Mouse (Mus musculus): ENCODE data around the gene Kmt5b. TPM values are rescaled to one million over a fixed set of nuclear protein-coding genes. Genes with fewer than 3 reads are reported as not detected.
A peak's percentile ranks its signal among the peaks of the same experiment; 100 is the strongest.

Kmt5b gene
- polyA plus RNA-seq, 1 experiment from 2014 or later: 7.4 TPM

GRCm38 (mm10) chr19:3765221-3765820 is 1.9 kb upstream of the Kmt5b start:
- Histone ChIP-seq H3K4me2 (ENCODE audit: low read depth, low read length) (no peak overlapping the region), H3K4me3 (ENCODE audit: low read depth, low read length) (no peak overlapping the region), H3K9ac (ENCODE audit: low read depth, low read length) (no peak overlapping the region), H3K9me3 (replicated peaks; ENCODE audit: control insufficient read depth, low read length) (no peaks in the 10 kb centered on the region), H3K27me3 (ENCODE audit: control insufficient read depth, insufficient read depth, low read depth, low read length) (0 out of 2 replicates have a peak, but pooled peaks cover 3% of the 10 kb centered on the region), H3K27ac (ENCODE audit: low read length) (no peak overlapping the region), H3K36me3 (ENCODE audit: control insufficient read depth, insufficient read depth) (no peaks in the 10 kb centered on the region), H3K4me1 (ENCODE audit: control insufficient read depth, low read depth, low read length) (peaks cover 15% of the 10 kb centered on the region)
- 56% methylated on average over 4 of the region's 4 CpGs for WGBS (ENCODE audit: insufficient replicate concordance)
- no peak for ATAC-seq (ENCODE audit: low read depth)

GRCm38 (mm10) chr19:3766378-3766777 is 843 bp upstream of the Kmt5b start:
- H3K4me2 ChIP-seq (ENCODE audit: low read depth, low read length): no peak overlapping the region
- H3K4me3 ChIP-seq (ENCODE audit: low read depth, low read length): no peak overlapping the region
- no peak overlapping the region for H3K27ac ChIP-seq (ENCODE audit: low read length)
- no peaks in the 10 kb centered on the region for H3K9me3 ChIP-seq (replicated peaks; ENCODE audit: control insufficient read depth, low read length)
- peaks cover 15% of the 10 kb centered on the region for H3K4me1 ChIP-seq (ENCODE audit: control insufficient read depth, low read depth, low read length)
- WGBS (ENCODE audit: insufficient replicate concordance): 82% methylated on average over 5 of the region's 5 CpGs
- ATAC-seq (ENCODE audit: low read depth): no peak
- H3K9ac ChIP-seq (ENCODE audit: low read depth, low read length): no peak overlapping the region
- no peaks in the 10 kb centered on the region for H3K36me3 ChIP-seq (ENCODE audit: control insufficient read depth, insufficient read depth)
- 0 out of 2 replicates have a peak, but pooled peaks cover 3% of the 10 kb centered on the region for H3K27me3 ChIP-seq (ENCODE audit: control insufficient read depth, insufficient read depth, low read depth, low read length)

- peaks cover 15% of the 10 kb centered on the region for H3K4me1 ChIP-seq (ENCODE audit: control insufficient read depth, low read depth, low read length)
- peak overlapping the region; percentile 99 for H3K4me2 ChIP-seq (ENCODE audit: low read depth, low read length)
- under 1% methylated on average over 110 of the region's 111 CpGs for WGBS (ENCODE audit: insufficient replicate concordance)
- H3K4me3 ChIP-seq (ENCODE audit: low read depth, low read length): peak overlapping the region; percentile 95
- H3K27me3 ChIP-seq (ENCODE audit: control insufficient read depth, insufficient read depth, low read depth, low read length): 0 out of 2 replicates have a peak, but pooled peaks cover 3% of the 10 kb centered on the region
- no peaks in the 10 kb centered on the region for H3K9me3 ChIP-seq (replicated peaks; ENCODE audit: control insufficient read depth, low read length)
- H3K36me3 ChIP-seq (ENCODE audit: control insufficient read depth, insufficient read depth): no peaks in the 10 kb centered on the region
- H3K9ac ChIP-seq (ENCODE audit: low read depth, low read length): peak overlapping the region; percentile 99
- peak overlapping the region; percentile 99 for H3K27ac ChIP-seq (ENCODE audit: low read length)
- ATAC-seq (ENCODE audit: low read depth): peak; percentile 50
Observed at GRCm38 (mm10) chr19:3767781-3768696, 818 bp downstream of the Kmt5b start.

- under 1% methylated on average over 57 of the region's 60 CpGs for WGBS (ENCODE audit: insufficient replicate concordance)
- no peaks in the 10 kb centered on the region for H3K9me3 ChIP-seq (replicated peaks; ENCODE audit: control insufficient read depth, low read length)
- H3K4me3 ChIP-seq (ENCODE audit: low read depth, low read length): peak overlapping the region; percentile 95
Observed at GRCm38 (mm10) chr19:3768697-3769383, 1.6 kb downstream of the Kmt5b start.

GRCm38 (mm10) chr19:3769533-3769932 is 2.3 kb downstream of the Kmt5b start:
- Histone ChIP-seq H3K9me3 (replicated peaks; ENCODE audit: control insufficient read depth, low read length) (no peaks in the 10 kb centered on the region), H3K36me3 (ENCODE audit: control insufficient read depth, insufficient read depth) (no peaks in the 10 kb centered on the region)

More at GRCm38 (mm10) chr19:3768697-3769383, 1.6 kb downstream of the Kmt5b start:
- 0 out of 2 replicates have a peak, but pooled peaks cover 3% of the 10 kb centered on the region for H3K27me3 ChIP-seq (ENCODE audit: control insufficient read depth, insufficient read depth, low read depth, low read length)
- peak overlapping the region; percentile 99 for H3K4me2 ChIP-seq (ENCODE audit: low read depth, low read length)
- peak overlapping the region; percentile 99 for H3K9ac ChIP-seq (ENCODE audit: low read depth, low read length)
- peak; percentile 91 for ATAC-seq (ENCODE audit: low read depth)
- no peaks in the 10 kb centered on the region for H3K36me3 ChIP-seq (ENCODE audit: control insufficient read depth, insufficient read depth)
- peaks cover 15% of the 10 kb centered on the region for H3K4me1 ChIP-seq (ENCODE audit: control insufficient read depth, low read depth, low read length)
- peak overlapping the region; percentile 99 for H3K27ac ChIP-seq (ENCODE audit: low read length)

GRCm38 (mm10) chr19:3774159-3774558 is 6.9 kb downstream of the Kmt5b start:
- H3K9me3 ChIP-seq (replicated peaks; ENCODE audit: control insufficient read depth, low read length): no peaks in the 10 kb centered on the region
- H3K9ac ChIP-seq (ENCODE audit: low read depth, low read length): no peak overlapping the region
- H3K36me3 ChIP-seq (ENCODE audit: control insufficient read depth, insufficient read depth): no peaks in the 10 kb centered on the region
- H3K4me2 ChIP-seq (ENCODE audit: low read depth, low read length): no peak overlapping the region
- 42% methylated on average over 2 of the region's 2 CpGs for WGBS (ENCODE audit: insufficient replicate concordance)
- no peak overlapping the region for H3K27ac ChIP-seq (ENCODE audit: low read length)
- H3K4me3 ChIP-seq (ENCODE audit: low read depth, low read length): no peak overlapping the region
- H3K27me3 ChIP-seq (ENCODE audit: control insufficient read depth, insufficient read depth, low read depth, low read length): no peaks in the 10 kb centered on the region
- no peak for ATAC-seq (ENCODE audit: low read depth)
- H3K4me1 ChIP-seq (ENCODE audit: control insufficient read depth, low read depth, low read length): peaks cover 7% of the 10 kb centered on the region

More at GRCm38 (mm10) chr19:3769533-3769932, 2.3 kb downstream of the Kmt5b start:
- peak overlapping the region; percentile 95 for H3K4me3 ChIP-seq (ENCODE audit: low read depth, low read length)
- peak overlapping the region; percentile 86 for H3K4me2 ChIP-seq (ENCODE audit: low read depth, low read length)
- H3K27ac ChIP-seq (ENCODE audit: low read length): peak overlapping the region; percentile 99
- 0 out of 2 replicates have a peak, but pooled peaks cover 3% of the 10 kb centered on the region for H3K27me3 ChIP-seq (ENCODE audit: control insufficient read depth, insufficient read depth, low read depth, low read length)
- ATAC-seq (ENCODE audit: low read depth): no peak
- peaks cover 15% of the 10 kb centered on the region for H3K4me1 ChIP-seq (ENCODE audit: control insufficient read depth, low read depth, low read length)
- peak overlapping the region; percentile 99 for H3K9ac ChIP-seq (ENCODE audit: low read depth, low read length)
- WGBS (ENCODE audit: insufficient replicate concordance): 72% methylated on average over 6 of the region's 6 CpGs

- no peak for ATAC-seq (ENCODE audit: low read depth)
- Histone ChIP-seq H3K9me3 (replicated peaks; ENCODE audit: control insufficient read depth, low read length) (no peaks in the 10 kb centered on the region), H3K4me2 (ENCODE audit: low read depth, low read length) (no peak overlapping the region), H3K9ac (ENCODE audit: low read depth, low read length) (no peak overlapping the region), H3K4me1 (ENCODE audit: control insufficient read depth, low read depth, low read length) (no peaks in the 10 kb centered on the region), H3K27ac (ENCODE audit: low read length) (no peak overlapping the region), H3K4me3 (ENCODE audit: low read depth, low read length) (no peak overlapping the region), H3K27me3 (ENCODE audit: control insufficient read depth, insufficient read depth, low read depth, low read length) (no peaks in the 10 kb centered on the region), H3K36me3 (ENCODE audit: control insufficient read depth, insufficient read depth) (peaks cover 2% of the 10 kb centered on the region; the same call in 1 of the 2 replicates)
- WGBS (ENCODE audit: insufficient replicate concordance): 87% methylated on average over 8 of the region's 8 CpGs
Observed at GRCm38 (mm10) chr19:3778713-3779112, 11.5 kb downstream of the Kmt5b start.

- 50% methylated on average over 1 of the region's 1 CpGs for WGBS (ENCODE audit: insufficient replicate concordance)
- H3K27me3 ChIP-seq (ENCODE audit: control insufficient read depth, insufficient read depth, low read depth, low read length): no peaks in the 10 kb centered on the region
- H3K27ac ChIP-seq (ENCODE audit: low read length): no peak overlapping the region
- no peaks in the 10 kb centered on the region for H3K9me3 ChIP-seq (replicated peaks; ENCODE audit: control insufficient read depth, low read length)
- no peak for ATAC-seq (ENCODE audit: low read depth)
- no peak overlapping the region for H3K4me3 ChIP-seq (ENCODE audit: low read depth, low read length)
- peaks cover 9% of the 10 kb centered on the region for H3K36me3 ChIP-seq (ENCODE audit: control insufficient read depth, insufficient read depth)
- H3K9ac ChIP-seq (ENCODE audit: low read depth, low read length): no peak overlapping the region
- peaks cover 5% of the 10 kb centered on the region for H3K4me1 ChIP-seq (ENCODE audit: control insufficient read depth, low read depth, low read length)
- no peak overlapping the region for H3K4me2 ChIP-seq (ENCODE audit: low read depth, low read length)
Observed at GRCm38 (mm10) chr19:3790077-3790476, 22.9 kb downstream of the Kmt5b start.

All from liver, embryonic 16.5 days (tissue).